Mouse (Mus musculus) left cerebral cortex, adult 9 months (tissue): Measurements from ENCODE around the gene Acer2.
"Not testable (repeated sequence)": the region's sequence is repeated elsewhere in the genome, so short reads cannot be mapped to it uniquely, and the experiment has no call there.

Source experiments
- DNase-seq, 2 experiments: peaks; one replicate each; pipeline ENCODE4 v3.0.0; 2022; ENCODE audit warnings: low spot score in 2 of 2

The Acer2 gene

DNA sequence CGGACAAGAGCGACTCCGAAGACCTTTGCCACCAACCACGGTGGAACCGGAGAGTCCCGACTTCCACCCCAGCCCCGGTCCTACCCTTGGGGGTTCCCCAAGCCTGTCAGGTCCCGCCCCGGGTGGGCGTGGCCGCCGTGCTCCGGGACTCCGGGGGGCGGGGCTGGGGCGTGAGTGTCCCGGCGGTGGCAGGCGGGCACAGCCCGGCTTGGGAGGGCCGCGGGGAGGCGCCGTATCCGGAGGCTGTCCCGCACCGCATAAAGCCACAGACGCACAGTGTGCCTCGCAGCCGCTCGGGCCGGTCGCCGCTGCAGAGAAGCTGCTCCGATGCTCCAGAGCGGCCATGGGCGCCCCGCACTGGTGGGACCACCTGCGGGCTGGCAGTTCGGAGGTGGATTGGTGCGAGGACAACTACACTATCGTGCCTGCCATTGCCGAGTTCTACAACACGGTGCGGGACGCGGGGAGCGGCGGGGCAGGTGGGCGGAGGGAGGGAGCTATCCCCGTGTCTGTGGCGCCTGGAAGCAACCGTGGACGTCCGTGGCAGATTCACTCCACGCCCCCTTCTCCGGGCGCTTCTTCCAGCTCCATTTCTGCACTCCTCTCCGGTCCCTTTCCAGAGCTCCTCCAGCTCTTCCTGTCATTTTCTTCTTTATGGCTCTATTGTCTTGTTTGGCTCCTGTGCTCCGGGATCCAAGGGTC, at the start of gene Acer2:
Acer2 (plus strand) TSS at position 251 of the 702 bp plus-strand sequence.
- peak in 1 of 2 experiments; percentile 76 for DNase-seq

DNA sequence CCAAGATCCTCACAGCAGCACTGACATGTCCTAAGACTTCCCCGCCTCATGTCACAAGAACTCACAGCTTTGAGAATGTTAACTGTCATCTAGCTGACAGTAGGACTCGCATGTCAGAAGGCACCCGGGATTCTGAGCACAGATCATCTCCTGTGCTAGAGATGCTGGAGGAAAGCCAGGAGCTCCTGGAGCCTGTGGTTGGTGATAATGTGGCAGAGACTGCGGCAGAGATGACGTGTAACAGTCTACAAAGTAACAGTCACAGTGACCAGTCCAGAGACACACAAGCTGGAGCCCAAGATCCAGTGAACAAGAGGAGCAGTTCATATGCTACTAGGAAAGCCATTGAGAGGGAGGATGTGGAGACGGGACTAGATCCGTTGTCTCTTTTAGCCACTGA, 49.1 kb upstream of the Acer2 start:
- DNase-seq = no peak

DNA sequence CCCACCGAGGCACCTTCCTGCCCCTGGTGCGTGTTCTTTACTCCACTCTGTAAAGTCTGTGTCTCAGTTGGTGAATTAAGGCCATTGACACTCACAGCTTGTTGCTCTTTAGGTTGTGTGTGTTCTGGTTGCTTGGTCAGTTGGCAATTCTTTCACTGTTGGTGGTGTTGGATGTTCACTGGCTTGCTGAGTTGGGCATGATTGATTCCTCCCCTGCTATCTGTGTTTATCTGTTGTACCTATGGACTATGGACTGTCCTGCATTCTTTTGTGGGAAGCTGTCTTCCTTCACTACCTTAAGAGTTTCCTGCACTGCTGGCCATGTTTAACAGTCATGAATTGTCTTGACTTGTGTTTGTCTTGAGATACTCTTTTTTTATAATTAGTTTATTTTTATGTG, 42.3 kb upstream of the Acer2 start:
- DNase-seq = no peak

DNA sequence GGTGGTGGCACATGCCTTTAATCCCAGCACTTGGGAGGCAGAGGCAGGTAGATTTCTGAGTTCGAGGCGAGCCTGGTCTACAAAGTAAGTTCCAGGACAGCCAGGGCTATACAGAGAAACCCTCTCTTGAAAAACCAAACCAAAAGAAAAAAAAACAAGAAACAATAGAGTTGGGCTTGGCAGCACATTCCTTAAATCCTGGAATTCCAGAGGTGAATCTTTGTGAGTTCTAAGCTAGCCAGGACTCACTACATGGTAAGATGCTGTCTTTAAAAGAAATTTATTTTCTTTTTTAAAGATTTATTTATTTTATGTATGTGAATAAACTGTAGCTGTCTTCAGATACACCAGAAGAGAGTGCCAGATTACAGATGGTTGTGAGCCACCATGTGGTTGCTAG, 33.1 kb upstream of the Acer2 start:
- DNase-seq = not testable (repeated sequence)

DNA sequence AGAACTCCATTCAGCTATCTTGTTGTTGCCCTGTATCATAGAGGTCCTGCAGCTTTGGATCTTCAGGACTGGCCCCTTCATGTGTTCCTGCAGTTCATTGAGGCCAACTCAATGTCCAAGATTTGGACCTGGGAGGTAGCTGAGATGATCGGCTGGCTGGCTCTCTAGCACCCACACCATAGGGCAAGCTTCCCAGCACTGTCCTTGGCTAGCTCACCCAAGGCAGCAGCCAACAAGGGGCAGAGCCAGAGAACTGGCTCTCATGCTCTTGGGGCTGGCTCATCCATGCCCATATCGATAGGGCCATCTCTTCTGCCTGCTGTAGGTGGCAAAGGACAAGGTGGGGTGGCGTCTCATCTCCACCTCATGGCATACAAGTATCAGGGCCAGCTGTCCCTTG, 28.8 kb upstream of the Acer2 start:
- DNase-seq = no peak

DNA sequence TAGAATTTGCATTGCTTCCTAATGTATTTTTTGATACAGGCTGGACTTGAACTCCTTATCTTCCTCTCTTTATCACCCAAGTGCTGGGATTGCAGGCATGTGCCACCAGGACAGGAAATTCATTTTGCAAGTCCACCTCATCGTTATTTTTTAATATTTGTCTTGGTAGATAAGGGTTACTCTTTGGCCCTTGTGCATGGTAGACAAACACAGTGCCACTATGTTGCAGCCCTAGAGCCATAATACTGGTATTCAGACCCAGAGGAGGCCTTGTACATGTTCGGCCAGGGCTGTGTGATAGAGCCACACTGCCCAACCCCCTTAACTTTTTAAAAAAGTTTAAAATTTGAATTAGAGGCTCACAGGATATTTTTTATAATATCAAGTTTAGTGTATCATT, 26.9 kb upstream of the Acer2 start:
- DNase-seq = no peak

DNA sequence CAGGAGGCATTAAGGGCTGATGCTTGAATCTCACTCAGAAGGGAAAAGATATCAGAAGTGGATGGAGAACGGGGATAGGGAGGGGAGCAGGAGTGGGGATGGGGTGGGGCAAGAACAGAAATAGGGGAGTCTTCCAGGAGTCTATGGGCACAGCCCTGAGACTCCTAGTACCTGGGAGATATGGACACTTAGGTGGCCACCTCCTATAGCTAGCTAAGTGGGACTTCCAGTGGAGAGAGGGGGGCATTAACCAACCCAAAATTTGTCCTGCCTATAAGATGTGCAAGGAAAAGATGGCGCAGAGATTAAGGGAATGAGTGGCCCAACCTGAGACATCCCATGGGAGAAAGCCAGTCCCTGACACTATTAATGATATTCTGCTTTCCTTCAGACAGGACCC, 22.9 kb upstream of the Acer2 start:
- no peak for DNase-seq

DNA sequence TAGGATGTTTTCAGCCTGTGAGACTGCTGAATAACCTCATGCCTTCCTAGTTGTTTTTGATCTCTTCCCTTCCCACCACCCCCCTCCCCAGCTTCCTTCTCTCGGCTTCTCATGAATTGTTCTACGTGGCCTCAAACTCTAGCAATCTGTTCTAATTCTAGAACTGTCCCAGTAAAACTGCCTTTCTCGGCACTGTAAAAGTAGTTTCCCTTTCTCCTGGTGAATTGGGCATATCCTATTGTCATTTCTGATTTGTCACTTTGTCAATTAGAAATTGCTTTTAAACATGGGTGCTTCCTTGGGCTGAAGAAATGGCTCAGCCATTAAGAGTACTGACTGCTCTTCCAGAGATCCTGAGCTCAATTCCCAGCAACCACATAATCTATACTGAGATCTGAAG, 22.2 kb upstream of the Acer2 start:
- DNase-seq = no peak

DNA sequence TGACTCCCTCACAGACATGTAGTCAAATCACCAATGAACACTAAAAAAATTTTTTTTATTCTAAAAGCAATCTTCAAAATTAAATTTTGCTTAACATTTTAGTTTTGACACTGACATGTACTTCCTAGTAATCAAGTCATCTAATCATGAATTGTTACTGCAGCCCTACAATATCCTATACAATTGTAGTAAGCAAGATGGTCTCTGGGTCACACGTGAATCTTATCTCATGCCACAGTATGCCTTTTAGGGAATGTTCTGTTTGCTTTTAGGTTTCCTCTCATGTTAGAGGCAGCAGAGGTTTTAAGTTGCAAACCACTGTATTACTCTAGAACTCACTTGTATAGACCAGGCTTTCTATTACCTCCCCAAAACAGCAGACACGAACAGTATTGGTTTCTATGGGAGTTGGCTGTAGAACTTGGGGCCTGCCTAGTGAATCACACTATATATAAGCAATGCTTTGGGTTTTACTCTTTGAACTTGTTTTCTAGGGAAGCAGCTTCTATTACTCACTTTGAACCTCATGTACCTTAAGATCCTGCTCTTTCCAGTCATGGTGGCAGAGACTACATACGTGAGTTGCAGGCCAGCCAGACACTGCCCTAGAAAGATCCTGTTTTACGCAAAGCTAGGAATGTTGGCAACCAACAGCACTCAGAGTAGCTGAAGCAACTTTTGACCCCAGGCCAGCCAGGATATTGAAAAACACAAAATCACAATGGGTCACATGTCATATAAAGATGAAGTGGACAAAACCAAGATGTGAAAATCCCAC, 21.2 kb upstream of the Acer2 start:
- DNase-seq = no peak

DNA sequence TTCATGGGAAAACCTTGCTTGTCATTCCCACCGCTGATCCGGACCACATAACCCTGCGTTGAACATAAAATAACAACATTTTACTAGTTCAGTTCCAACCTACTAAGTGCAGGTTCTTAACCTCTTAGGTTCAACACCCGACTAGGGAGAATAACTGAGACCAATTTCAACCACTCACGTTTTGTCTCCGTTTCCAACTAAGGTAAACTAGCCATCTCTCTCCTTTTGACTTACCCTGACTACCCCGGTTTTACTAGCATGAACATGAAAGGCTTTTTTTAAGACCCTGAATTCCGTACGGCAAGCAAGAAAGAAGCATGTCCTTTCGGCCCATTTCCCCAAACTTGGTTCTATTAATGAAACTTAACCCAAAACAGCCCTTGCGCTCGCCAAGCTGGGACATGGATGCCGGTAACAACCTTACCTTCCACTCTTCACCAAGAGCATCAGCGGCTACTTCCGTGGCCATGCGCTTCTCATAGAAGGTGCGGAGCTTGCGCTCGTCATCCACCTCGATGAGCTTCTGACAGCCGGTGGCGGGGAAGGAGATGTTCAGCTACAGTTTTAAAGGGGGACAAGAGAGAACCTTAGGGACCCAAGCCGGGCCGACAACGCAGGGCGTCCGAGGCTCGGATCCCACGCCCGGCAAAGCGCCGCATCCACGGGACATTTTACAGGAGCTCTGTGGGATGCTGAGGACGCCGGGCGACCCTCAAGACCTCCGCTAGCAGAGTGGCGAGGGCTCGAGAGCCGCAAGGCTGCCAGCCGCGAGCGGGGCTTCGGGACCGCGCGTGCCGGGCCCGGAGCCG, 17.7 kb upstream of the Acer2 start:
- DNase-seq = peak in 1 of 2 experiments; percentile 19

DNA sequence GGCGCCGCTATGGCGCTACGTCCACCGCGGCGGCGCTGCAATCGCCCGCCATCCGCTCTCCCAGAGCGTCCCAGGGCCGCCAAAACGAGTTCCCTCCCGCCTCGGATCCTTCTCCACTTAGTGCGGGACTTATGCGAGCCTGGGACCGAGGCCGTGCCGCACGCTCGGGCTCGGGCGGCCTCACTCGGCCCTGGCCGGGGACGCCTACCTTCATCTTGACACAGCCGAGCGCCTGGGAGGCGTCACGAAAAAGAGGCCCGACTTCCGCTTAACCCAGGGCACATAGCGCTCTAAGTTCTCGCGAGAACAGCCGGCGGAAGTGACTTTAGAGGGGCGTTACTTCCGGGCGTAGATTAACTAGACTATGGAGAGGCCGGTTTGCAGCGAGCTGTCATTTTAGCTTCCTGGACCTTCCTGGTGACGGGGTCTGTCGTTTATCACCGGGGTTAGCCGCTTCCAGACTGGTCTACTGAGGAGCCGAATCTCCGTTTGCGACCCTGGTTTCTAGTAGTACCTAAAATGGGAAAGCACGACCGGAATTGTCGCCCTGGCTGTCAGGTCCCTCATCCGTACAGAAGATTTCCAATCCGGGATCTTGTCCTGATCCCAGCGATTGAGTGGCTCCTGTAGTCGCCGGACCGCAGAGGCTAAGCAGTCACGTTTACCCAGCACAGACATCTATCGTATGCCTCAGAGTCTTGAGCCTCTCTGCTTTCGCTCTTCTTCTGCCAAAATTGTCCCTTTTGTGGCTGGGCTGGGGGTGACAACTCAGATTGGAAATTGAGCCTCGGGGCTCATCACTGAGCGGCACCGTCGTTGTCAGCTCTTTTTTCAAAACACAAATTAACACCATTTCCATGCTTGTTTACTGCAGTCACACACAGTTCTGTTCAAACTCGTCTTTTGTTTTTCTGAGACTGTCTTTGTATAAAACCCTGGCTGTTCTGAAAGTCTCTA, 16.8 kb upstream of the Acer2 start, which contains the start of gene Rps6:
Rps6 (minus strand) TSS at position 300 of the 957 bp plus-strand sequence.
- DNase-seq = peak; percentile 92 to 97

DNA sequence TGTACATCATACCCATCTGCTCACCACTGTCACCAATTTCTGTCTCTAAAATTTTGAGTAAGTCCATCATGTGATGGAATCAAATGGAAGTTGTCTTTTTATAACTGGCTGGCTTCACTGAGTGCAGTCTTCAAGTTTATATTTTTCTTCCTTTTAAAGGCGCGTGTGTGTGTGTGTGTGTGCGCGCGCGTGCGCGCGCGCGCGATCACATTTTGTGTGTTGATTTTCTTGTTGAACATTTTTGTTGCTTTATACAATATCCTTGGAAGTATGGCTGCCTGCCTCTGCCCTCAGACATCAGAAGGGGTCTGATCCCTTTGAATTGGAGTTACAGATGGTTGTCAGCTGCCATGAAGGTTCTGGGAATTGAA, 16.1 kb upstream of the Acer2 start:
- DNase-seq = peak in 1 of 2 experiments; percentile 21

DNA sequence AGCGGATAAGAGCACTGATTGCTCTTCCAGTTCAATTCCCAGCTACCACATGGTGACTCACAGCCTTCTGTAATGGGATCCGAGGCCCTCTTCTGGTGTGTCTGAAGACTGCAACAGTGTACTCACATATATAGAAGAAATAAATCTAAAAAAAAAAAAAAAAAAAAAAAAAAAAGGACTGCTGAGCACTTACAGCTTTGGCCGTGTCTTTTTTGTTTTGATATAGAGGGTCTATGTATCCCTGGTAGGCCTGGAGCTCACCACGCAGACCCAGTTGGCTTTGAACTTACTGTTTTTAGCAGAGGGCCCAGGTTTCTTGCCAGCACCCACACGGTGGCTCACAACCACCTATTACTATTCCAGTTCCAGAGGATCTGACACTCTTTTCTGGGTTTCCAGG, 10.1 kb upstream of the Acer2 start:
- DNase-seq = no peak

DNA sequence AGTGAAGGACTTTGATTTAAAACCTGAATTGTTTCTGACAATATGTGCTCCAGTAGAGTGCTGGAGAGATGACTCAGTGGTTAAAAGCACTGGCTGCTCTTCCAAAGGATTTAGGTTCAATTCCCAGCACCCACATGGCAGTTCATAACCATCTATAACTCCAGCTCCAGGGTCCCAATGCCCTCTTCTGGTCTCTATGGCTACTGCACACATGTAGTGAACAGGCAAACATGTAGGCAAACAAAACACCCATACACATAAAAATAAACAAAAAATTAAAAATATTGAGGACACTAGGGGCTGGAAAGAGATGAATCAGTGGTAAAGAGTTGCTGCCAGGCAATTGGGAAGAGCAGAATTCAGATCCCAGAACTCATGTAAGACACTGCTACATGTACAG, 2.2 kb upstream of the Acer2 start:
- DNase-seq = no peak

DNA sequence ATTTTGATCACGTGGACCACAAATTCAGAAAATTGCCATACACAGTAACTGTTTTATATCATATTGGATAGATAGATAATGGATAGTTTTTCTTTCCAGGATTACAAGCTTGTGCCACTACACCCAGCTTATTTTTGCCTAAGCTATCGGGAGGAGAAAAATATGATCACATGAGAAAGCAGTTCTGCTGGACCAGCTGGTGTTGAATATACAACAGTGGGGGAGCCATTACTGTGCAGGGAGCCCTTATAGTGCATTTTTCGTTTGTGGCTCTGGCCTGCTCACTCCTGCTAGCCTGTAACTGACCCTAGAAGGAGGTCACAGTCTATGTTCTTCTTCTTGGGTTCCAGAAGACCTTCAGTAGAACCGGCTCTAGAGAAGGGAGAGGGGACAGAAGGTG, 1.1 kb upstream of the Acer2 start:
- no peak for DNase-seq

DNA sequence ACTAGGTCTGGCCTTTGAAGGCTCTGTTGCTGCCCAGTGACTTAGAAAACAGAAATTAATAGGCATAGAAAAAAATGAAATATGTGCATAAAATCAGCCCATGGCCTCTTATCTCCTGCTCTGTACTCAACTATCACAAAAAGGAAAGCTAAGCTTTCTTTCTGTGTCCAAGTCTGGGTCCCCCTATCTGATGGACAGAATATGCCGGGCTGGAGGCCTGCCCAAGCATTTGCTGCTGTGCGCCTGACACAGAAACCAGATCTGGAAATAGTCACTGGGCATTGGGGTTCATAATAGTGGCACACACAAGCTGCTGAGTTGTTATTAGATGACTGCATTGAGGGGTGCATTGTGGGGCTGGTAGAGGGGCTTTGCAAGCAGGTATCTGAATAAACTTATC, 5.3 kb downstream of the Acer2 start:
- no peak for DNase-seq

DNA sequence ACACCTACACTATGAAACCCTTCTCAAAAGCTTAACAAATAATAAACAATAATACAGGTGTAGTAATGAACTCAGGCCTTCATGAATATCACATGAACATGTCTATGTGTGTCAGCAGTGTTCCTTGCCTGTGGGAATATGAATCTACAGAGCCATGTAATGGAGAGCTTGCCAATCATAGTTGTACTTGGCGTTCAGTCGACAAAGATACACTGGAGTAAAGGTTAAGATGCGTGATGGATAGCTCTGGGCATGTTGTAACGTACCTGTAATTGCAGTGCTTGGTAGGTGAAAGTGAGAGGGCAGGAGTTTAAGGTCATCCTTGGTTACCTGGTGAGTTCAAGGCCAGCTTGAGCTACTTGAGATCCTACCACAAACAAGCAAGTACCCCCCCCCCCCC, 7.0 kb downstream of the Acer2 start:
- no peak for DNase-seq

DNA sequence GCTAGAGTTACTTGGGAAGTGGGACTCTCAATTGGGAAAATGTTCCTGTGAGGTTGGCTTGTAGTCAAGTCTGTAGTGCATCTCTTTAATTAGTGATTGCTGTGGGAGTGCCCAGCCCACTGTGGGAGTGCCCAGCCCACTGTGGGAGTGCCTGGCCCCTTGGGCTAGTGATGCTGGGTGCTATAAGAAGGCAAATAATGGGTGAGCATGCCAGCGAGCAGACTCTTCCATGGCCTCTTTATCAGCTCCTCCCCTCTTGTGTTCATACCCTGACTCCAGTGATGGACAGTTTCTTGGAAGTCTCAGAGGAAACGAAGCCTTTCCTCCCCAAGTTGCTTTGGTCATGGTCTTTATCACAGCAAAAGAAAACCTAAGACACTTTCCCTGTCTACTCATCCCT, 8.2 kb downstream of the Acer2 start:
- no peak for DNase-seq

DNA sequence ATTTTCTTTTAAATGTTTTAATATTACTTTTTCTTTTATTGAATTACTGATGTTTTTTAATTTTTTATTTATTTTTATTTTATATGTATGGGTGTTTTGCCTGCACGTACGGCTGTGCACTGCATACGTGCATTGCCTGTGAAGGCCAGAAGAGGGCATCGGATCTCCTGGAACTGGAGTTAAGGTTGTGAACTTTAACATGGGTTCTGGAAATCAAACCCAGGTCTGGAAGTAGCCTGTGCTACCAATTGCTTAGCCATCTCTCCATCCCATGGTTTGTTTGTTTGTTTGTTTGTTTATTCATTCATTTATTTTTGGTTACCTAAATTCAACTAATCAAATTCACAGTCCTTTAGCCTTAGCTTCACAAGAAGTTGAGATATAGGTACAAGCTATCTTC, 10.7 kb downstream of the Acer2 start:
- DNase-seq = no peak

DNA sequence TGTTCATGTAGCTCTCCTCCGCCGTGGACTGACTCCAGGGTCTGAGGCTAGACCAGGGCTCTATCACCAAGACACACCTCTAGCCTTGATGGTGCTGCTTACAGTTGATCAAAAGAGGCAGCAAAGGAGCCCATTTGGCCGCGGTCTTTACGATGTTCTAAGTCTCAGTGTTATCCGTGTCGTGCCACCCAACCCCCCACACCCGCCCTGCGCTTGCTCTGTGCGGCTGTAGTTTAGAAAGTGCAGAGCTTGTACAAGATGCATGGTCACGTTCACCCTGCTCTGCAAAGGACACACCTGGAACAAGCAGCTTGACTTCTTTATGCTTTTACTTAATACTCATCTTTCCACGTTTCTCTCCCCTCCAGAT, 11.6 kb downstream of the Acer2 start:
- DNase-seq = no peak

DNA sequence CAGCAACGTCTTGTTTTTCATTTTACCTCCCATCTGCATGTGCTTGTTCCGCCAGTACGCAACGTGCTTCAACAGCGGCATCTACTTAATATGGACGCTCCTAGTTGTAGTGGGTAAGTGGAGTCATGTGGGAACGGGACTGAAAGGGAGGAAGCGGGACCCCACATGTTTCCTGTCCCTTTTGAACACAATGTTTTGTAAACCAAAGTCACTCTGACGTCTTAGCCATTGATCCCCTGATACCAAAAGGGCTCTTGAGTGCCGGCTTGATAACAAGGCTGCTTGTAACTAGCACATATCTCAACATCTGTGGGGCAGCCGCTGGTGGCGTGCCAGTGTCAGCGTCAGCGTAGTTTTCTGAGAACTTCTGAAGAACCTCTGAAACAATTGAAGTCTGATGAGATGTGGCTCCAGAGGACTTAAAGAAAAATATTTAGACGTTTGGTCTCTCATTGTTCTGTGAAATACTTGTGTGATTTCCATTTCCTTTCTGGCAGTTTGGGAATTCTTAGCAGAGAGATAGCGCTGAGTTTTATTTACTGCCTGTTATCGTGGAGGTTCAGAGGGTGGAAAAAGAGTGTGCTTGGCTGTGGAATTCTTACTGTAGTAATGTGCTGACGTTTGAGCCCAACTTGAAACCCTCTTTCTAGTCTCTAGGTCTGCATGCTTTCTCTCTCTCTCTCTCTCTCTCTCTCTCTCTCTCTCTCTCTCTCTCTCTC, 12.1 kb downstream of the Acer2 start:
- no peak for DNase-seq
